Mouse (Mus musculus) ES-E14 (cell line): ENCODE results near the gene Nub1.

ENCODE experiments used
- HCFC1 ChIP-seq: IDR thresholded peaks from 2 replicates; pipeline ENCODE4 v1.6.1; 2012; ENCODE audit warnings: low read length, inconsistent platforms, borderline replicate concordance; ENCODE audit not compliant: insufficient read depth
- ZC3H11A ChIP-seq: IDR thresholded peaks from 2 replicates; pipeline ENCODE4 v1.6.1; 2012; ENCODE audit warnings: low read depth, mild to moderate bottlenecking, inconsistent platforms, low read length, borderline replicate concordance
- ZNF384 ChIP-seq: IDR thresholded peaks from 2 replicates; pipeline ENCODE4 v1.6.1; 2012; ENCODE audit warnings: low read depth, low read length, inconsistent platforms

DNA sequence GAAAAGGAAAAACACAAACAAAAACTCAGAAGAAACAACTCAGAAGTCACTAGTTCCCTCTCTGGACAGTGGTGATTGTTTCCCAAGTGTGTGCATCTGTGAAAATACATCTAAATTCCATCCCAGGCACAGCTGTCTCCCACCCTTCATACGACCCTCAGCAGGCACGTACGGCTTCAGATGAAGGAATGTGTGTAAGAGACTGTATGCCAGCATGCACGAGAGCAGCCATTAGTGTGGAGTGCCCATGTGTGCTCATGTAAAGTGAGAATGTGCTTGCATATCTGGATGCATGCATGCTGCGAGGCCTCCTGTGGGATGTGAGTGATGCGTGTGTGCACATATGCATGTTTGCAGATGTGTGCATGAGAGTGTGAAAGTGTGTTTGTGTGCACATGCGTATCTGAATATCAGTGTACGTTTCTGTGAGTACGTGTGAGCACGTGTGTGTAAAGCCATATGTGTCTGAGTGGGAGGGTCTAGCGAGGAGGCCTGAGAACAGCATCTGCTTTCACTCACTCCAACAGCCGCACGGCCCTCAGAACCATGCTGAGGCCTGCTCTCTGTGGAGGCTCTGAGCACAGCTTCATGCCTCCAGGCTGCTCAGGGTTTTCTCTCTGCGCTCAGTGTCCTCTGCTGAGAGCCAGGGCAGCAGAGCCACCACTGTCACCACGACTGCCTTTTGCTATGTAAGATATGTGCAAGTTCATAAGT is 56.0 kb downstream of the Nub1 start:
- TF ChIP-seq HCFC1 (no peak), ZNF384 (no peak), ZC3H11A (no peak)
